Mouse (Mus musculus) kidney, postnatal 0 days (tissue): ENCODE measurements around the gene Mip. TPM values are rescaled to one million over a fixed set of nuclear protein-coding genes. Genes with fewer than 3 reads are reported as not detected.
"Not testable (repeated sequence)": the region's sequence is repeated elsewhere in the genome, so short reads cannot be mapped to it uniquely, and the experiment has no call there.

Source experiments
- ATAC-seq: fragments of 200-750 bp; cut with Nextera tagmentation; replicated peaks from 2 replicates; pipeline ENCODE4 v1.8.0; 2017; ENCODE audit warnings: low read depth, moderate number of reproducible peaks, moderate TSS enrichment, moderate library complexity; ENCODE audit not compliant: low FRiP score
- DNase-seq: peaks from one replicate; pipeline ENCODE4 v3.0.0-alpha.2; 2016; ENCODE audit warnings: low spot score
- H3K27ac ChIP-seq: fragments of 300-500 bp; sonication (generic); 2 replicates; pipeline ENCODE4 v1.5.1; 2014; ENCODE audit warnings: mild to moderate bottlenecking
- H3K27me3 ChIP-seq: fragments of 300-500 bp; sonication (generic); 2 replicates; pipeline ENCODE4 v1.6.1; 2014; ENCODE audit warnings: low read length, mixed read lengths; ENCODE audit not compliant: insufficient read depth
- H3K36me3 ChIP-seq: fragments of 300-500 bp; sonication (generic); 2 replicates; pipeline ENCODE4 v1.6.1; 2014; ENCODE audit warnings: low read length, mixed read lengths; ENCODE audit not compliant: insufficient read depth
- H3K4me1 ChIP-seq: fragments of 300-500 bp; sonication (generic); replicated peaks from 2 replicates; pipeline ENCODE4 v1.6.1; 2014; ENCODE audit warnings: antibody characterized with exemption, low read length, mixed read lengths; ENCODE audit not compliant: insufficient read depth
- H3K4me2 ChIP-seq: fragments of 300-500 bp; sonication (generic); 2 replicates; pipeline ENCODE4 v1.6.1; 2014; ENCODE audit warnings: mild to moderate bottlenecking, low read length, moderate library complexity, mixed read lengths
- H3K4me3 ChIP-seq: fragments of 300-500 bp; sonication (generic); replicated peaks from 2 replicates; pipeline ENCODE4 v1.5.1; 2014; ENCODE audit warnings: low read depth, low read length
- H3K9ac ChIP-seq: fragments of 300-500 bp; sonication (generic); 2 replicates; pipeline ENCODE4 v1.6.1; 2014; ENCODE audit warnings: low read depth, low read length
- H3K9me3 ChIP-seq: fragments of 300-500 bp; sonication (generic); replicated peaks from 2 replicates; pipeline ENCODE4 v1.6.1; 2016; ENCODE audit warnings: low read length, inconsistent platforms, mixed read lengths
- CTCF ChIP-seq: IDR thresholded peaks from 2 replicates; pipeline ENCODE4 v1.5.1; 2016; ENCODE audit warnings: antibody characterized with exemption, low read depth, mild to moderate bottlenecking, moderate library complexity
- WGBS: fragments of 180-500 bp; shearing (Covaris S2); extraction: QIAGEN DNeasy Blood & Tissue Kit; methylation state at CpG from one replicate; pipeline ENCODE4 v1.1.7; 2014; 5-methylcytosine and 5-hydroxymethylcytosine counted together
- polyA plus RNA-seq: library from polyadenylated mRNA; unstranded; fragments of >200 nt; fragmentation: Nextera tagmentation; extraction: Ambion mirVana; gene quantifications from 2 replicates; pipeline ENCODE4 v1.2.1, GENCODE M21; 2015

Gene Mip
- polyA plus RNA-seq, 1 experiment from 2014 or later: not detected

- 80% methylated on average over 4 of the region's 4 CpGs for WGBS
- Histone ChIP-seq H3K4me2 (no peak within 1 kb of the TSS), H3K9me3 (no peaks in the 10 kb centered on the region), H3K36me3 (peaks cover 32% of the 10 kb centered on the region), H3K9ac (no peak within 1 kb of the TSS), H3K4me1 (no peaks in the 10 kb centered on the region), H3K4me3 (no peak within 1 kb of the TSS), H3K27ac (no peak within 1 kb of the TSS), H3K27me3 (no peaks in the 10 kb centered on the region)
- DNase-seq: no peak
- no peak for ATAC-seq
- no peak for TF ChIP-seq CTCF
These were observed 28.1 kb downstream of the Mip start, which contains the start of gene Apon for GRCm38 (mm10) chr10:128253677-128254255. Apon (plus strand) TSS chr10:128254096.

- H3K4me1 ChIP-seq: no peaks in the 10 kb centered on the region
- no peak for TF ChIP-seq CTCF
- no peak for ATAC-seq
- no peak overlapping the region for H3K4me3 ChIP-seq
- no peak overlapping the region for H3K4me2 ChIP-seq
- no peaks in the 10 kb centered on the region for H3K9me3 ChIP-seq
- H3K27ac ChIP-seq: no peak overlapping the region
- WGBS: 83% methylated on average over 8 of the region's 8 CpGs
- peaks cover 13% of the 10 kb centered on the region for H3K36me3 ChIP-seq
- H3K9ac ChIP-seq: no peak overlapping the region
- no peaks in the 10 kb centered on the region for H3K27me3 ChIP-seq
- no peak for DNase-seq
These were observed 30.3 kb downstream of the Mip start for GRCm38 (mm10) chr10:128255925-128256324.

GRCm38 (mm10) chr10:128256328-128256727 is 30.7 kb downstream of the Mip start:
- Histone ChIP-seq H3K27me3 (no peaks in the 10 kb centered on the region), H3K27ac (no peak overlapping the region), H3K4me2 (no peak overlapping the region), H3K4me1 (no peaks in the 10 kb centered on the region), H3K4me3 (no peak overlapping the region), H3K36me3 (peaks cover 9% of the 10 kb centered on the region), H3K9me3 (no peaks in the 10 kb centered on the region), H3K9ac (no peak overlapping the region)
- ATAC-seq: no peak
- no peak for TF ChIP-seq CTCF
- no peak for DNase-seq
- 72% methylated on average over 8 of the region's 8 CpGs for WGBS

- no peak for TF ChIP-seq CTCF
- no peak for DNase-seq
- 68% methylated on average over 4 of the region's 4 CpGs for WGBS
- no peak overlapping the region for H3K9ac ChIP-seq
- no peak overlapping the region for H3K27ac ChIP-seq
- no peaks in the 10 kb centered on the region for H3K36me3 ChIP-seq
- H3K4me1 ChIP-seq: no peaks in the 10 kb centered on the region
- no peaks in the 10 kb centered on the region for H3K9me3 ChIP-seq
- no peak for ATAC-seq
- H3K4me2 ChIP-seq: no peak overlapping the region
- H3K27me3 ChIP-seq: no peaks in the 10 kb centered on the region
- no peak overlapping the region for H3K4me3 ChIP-seq
These were observed 33.3 kb downstream of the Mip start for GRCm38 (mm10) chr10:128258953-128259352.

- no peak for ATAC-seq
These were observed 34.3 kb downstream of the Mip start for GRCm38 (mm10) chr10:128259946-128260345.

GRCm38 (mm10) chr10:128260376-128260775 is 34.7 kb downstream of the Mip start:
- H3K4me1 ChIP-seq, H3K27me3 ChIP-seq, H3K27ac ChIP-seq, H3K9me3 ChIP-seq, ATAC-seq, H3K9ac ChIP-seq, H3K36me3 ChIP-seq, H3K4me2 ChIP-seq, DNase-seq, H3K4me3 ChIP-seq: not testable (repeated sequence)
- 72% methylated on average over 7 of the region's 7 CpGs for WGBS

More at GRCm38 (mm10) chr10:128259946-128260345, 34.3 kb downstream of the Mip start:
- DNase-seq: no peak
- no peaks in the 10 kb centered on the region for H3K36me3 ChIP-seq
- H3K9me3 ChIP-seq: no peaks in the 10 kb centered on the region
- no peak overlapping the region for H3K9ac ChIP-seq
- H3K4me3 ChIP-seq: no peak overlapping the region
- TF ChIP-seq CTCF: no peak
- no peak overlapping the region for H3K27ac ChIP-seq
- 90% methylated on average over 5 of the region's 5 CpGs for WGBS
- no peak overlapping the region for H3K4me2 ChIP-seq
- no peaks in the 10 kb centered on the region for H3K4me1 ChIP-seq
- H3K27me3 ChIP-seq: no peaks in the 10 kb centered on the region

- H3K9ac ChIP-seq: no peak overlapping the region
- no peaks in the 10 kb centered on the region for H3K9me3 ChIP-seq
- 79% methylated on average over 22 of the region's 22 CpGs for WGBS
- no peak for TF ChIP-seq CTCF
- ATAC-seq: no peak; the same call in 1 of the 2 replicates
- DNase-seq: no peak
- no peaks in the 10 kb centered on the region for H3K4me1 ChIP-seq
- no peak overlapping the region for H3K27ac ChIP-seq
- no peaks in the 10 kb centered on the region for H3K27me3 ChIP-seq
- no peaks in the 10 kb centered on the region for H3K36me3 ChIP-seq
- no peak overlapping the region for H3K4me2 ChIP-seq
- no peak overlapping the region for H3K4me3 ChIP-seq
These were observed 36.7 kb downstream of the Mip start for GRCm38 (mm10) chr10:128262300-128262699.
